Mouse (Mus musculus) stomach, embryonic 14.5 days (tissue): ENCODE measurements around the gene Gm37240. TPM values are rescaled to one million over a fixed set of nuclear protein-coding genes. Genes with fewer than 3 reads are reported as not detected.

ENCODE experiments used
- ATAC-seq: fragments of 200-750 bp; cut with Nextera tagmentation; 2 replicates; pipeline ENCODE4 v1.8.0; 2017; ENCODE audit warnings: low read depth, moderate TSS enrichment; ENCODE audit not compliant: insufficient number of reproducible peaks, insufficient read depth, low FRiP score
- H3K27ac ChIP-seq: fragments of 300-500 bp; sonication (generic); 2 replicates; pipeline ENCODE4 v1.5.1; 2014; ENCODE audit warnings: mild to moderate bottlenecking, low read length, moderate library complexity, mixed read lengths
- H3K27me3 ChIP-seq: fragments of 300-500 bp; sonication (generic); 2 replicates; pipeline ENCODE4 v1.6.1; 2014; ENCODE audit warnings: low read length, control low read depth, mixed read lengths; ENCODE audit not compliant: control insufficient read depth, insufficient read depth
- H3K36me3 ChIP-seq: fragments of 300-500 bp; sonication (generic); 2 replicates; pipeline ENCODE4 v1.6.1; 2014; ENCODE audit warnings: mild to moderate bottlenecking, control low read depth, low read length, moderate library complexity, mixed read lengths; ENCODE audit not compliant: control insufficient read depth, insufficient read depth
- H3K4me1 ChIP-seq: fragments of 300-500 bp; sonication (generic); 2 replicates; pipeline ENCODE4 v1.6.1; 2014; ENCODE audit warnings: low read length, control low read depth, mixed read lengths; ENCODE audit not compliant: control insufficient read depth, insufficient read depth
- H3K4me2 ChIP-seq: fragments of 300-500 bp; sonication (generic); replicated peaks from 2 replicates; pipeline ENCODE4 v1.6.1; 2014; ENCODE audit warnings: low read depth, low read length, control low read depth
- H3K4me3 ChIP-seq: fragments of 300-500 bp; sonication (generic); 2 replicates; pipeline ENCODE4 v1.5.1; 2014; ENCODE audit warnings: low read depth, low read length, control low read depth
- H3K9ac ChIP-seq: fragments of 300-500 bp; sonication (generic); replicated peaks from 2 replicates; pipeline ENCODE4 v1.6.1; 2014; ENCODE audit warnings: low read depth, mild to moderate bottlenecking, control low read depth, low read length, moderate library complexity, mixed read lengths
- H3K9me3 ChIP-seq: fragments of 300-500 bp; sonication (generic); 2 replicates; pipeline ENCODE4 v1.6.1; 2016; ENCODE audit warnings: low read depth, low read length, control low read depth; ENCODE audit not compliant: control insufficient read depth
- WGBS: fragments of 180-500 bp; shearing (Covaris S2); extraction: QIAGEN DNeasy Blood & Tissue Kit; methylation state at CpG from one replicate; pipeline ENCODE4 v1.1.7; 2014; 5-methylcytosine and 5-hydroxymethylcytosine counted together
- polyA plus RNA-seq: library from polyadenylated mRNA; unstranded; fragments of >200 nt; fragmentation: Nextera tagmentation; extraction: Ambion mirVana; gene quantifications from 2 replicates; pipeline ENCODE4 v1.2.1, GENCODE M21; 2014

Gene Gm37240
- polyA plus RNA-seq, 1 experiment from 2014 or later, result 9.6 TPM

- Histone ChIP-seq H3K4me1 (no peaks in the 10 kb centered on the region), H3K4me2 (no peak overlapping the region), H3K9ac (no peak overlapping the region), H3K27me3 (no peaks in the 10 kb centered on the region), H3K9me3 (no peaks in the 10 kb centered on the region), H3K27ac (no peak overlapping the region), H3K4me3 (no peak overlapping the region), H3K36me3 (no peaks in the 10 kb centered on the region)
- 69% methylated on average over 6 of the region's 6 CpGs for WGBS
- ATAC-seq, result no peak
Measured at GRCm38 (mm10) chr3:85469711-85470110, 417.6 kb downstream of the Gm37240 start.

- Histone ChIP-seq H3K27ac (no peak overlapping the region), H3K4me2 (no peak overlapping the region), H3K4me3 (no peak overlapping the region), H3K36me3 (no peaks in the 10 kb centered on the region), H3K9me3 (no peaks in the 10 kb centered on the region), H3K9ac (no peak overlapping the region), H3K4me1 (no peaks in the 10 kb centered on the region), H3K27me3 (no peaks in the 10 kb centered on the region)
- 86% methylated on average over 2 of the region's 2 CpGs for WGBS
- ATAC-seq, result no peak
Measured at GRCm38 (mm10) chr3:85468995-85469394, 418.3 kb downstream of the Gm37240 start.

- Histone ChIP-seq H3K27ac (no peak overlapping the region), H3K9ac (no peak overlapping the region), H3K36me3 (no peaks in the 10 kb centered on the region), H3K4me2 (no peak overlapping the region), H3K4me3 (no peak overlapping the region), H3K9me3 (no peaks in the 10 kb centered on the region), H3K27me3 (no peaks in the 10 kb centered on the region), H3K4me1 (no peaks in the 10 kb centered on the region)
- no peak for ATAC-seq
- WGBS, result 77% methylated on average over 10 of the region's 10 CpGs
Measured at GRCm38 (mm10) chr3:85465283-85466025, 421.9 kb downstream of the Gm37240 start.

- no peak for ATAC-seq
- Histone ChIP-seq H3K27ac (no peak overlapping the region), H3K27me3 (no peaks in the 10 kb centered on the region), H3K9me3 (no peaks in the 10 kb centered on the region), H3K9ac (no peak overlapping the region), H3K4me2 (no peak overlapping the region), H3K4me3 (no peak overlapping the region), H3K4me1 (no peaks in the 10 kb centered on the region), H3K36me3 (no peaks in the 10 kb centered on the region)
- 89% methylated on average over 6 of the region's 6 CpGs for WGBS
Measured at GRCm38 (mm10) chr3:85460021-85460420, 427.3 kb downstream of the Gm37240 start.

GRCm38 (mm10) chr3:85456983-85457382 lies 430.3 kb downstream of the Gm37240 start:
- H3K36me3 ChIP-seq, result no peaks in the 10 kb centered on the region
- no peak for ATAC-seq
- no peak overlapping the region for H3K27ac ChIP-seq
- H3K27me3 ChIP-seq, result no peaks in the 10 kb centered on the region
- H3K4me2 ChIP-seq, result no peak overlapping the region
- H3K4me3 ChIP-seq, result no peak overlapping the region
- WGBS, result 84% methylated on average over 2 of the region's 2 CpGs
- H3K9me3 ChIP-seq, result no peaks in the 10 kb centered on the region
- H3K9ac ChIP-seq, result no peak overlapping the region
- no peaks in the 10 kb centered on the region for H3K4me1 ChIP-seq

GRCm38 (mm10) chr3:85455453-85455852 lies 431.9 kb downstream of the Gm37240 start:
- H3K27ac ChIP-seq, result no peak overlapping the region
- ATAC-seq, result no peak
- no peaks in the 10 kb centered on the region for H3K27me3 ChIP-seq
- WGBS, result 66% methylated on average over 3 of the region's 3 CpGs
- no peak overlapping the region for H3K4me3 ChIP-seq
- H3K4me2 ChIP-seq, result no peak overlapping the region
- no peak overlapping the region for H3K9ac ChIP-seq
- no peaks in the 10 kb centered on the region for H3K36me3 ChIP-seq
- H3K9me3 ChIP-seq, result no peaks in the 10 kb centered on the region
- H3K4me1 ChIP-seq, result no peaks in the 10 kb centered on the region

- no peaks in the 10 kb centered on the region for H3K9me3 ChIP-seq
- H3K27me3 ChIP-seq, result no peaks in the 10 kb centered on the region
- no peaks in the 10 kb centered on the region for H3K4me1 ChIP-seq
- H3K9ac ChIP-seq, result no peak overlapping the region
- no peak overlapping the region for H3K4me2 ChIP-seq
- no peak overlapping the region for H3K4me3 ChIP-seq
- H3K27ac ChIP-seq, result no peak overlapping the region
- 73% methylated on average over 6 of the region's 6 CpGs for WGBS
- ATAC-seq, result no peak
- H3K36me3 ChIP-seq, result no peaks in the 10 kb centered on the region
Measured at GRCm38 (mm10) chr3:85454001-85454400, 433.3 kb downstream of the Gm37240 start.

- Histone ChIP-seq H3K27me3 (no peaks in the 10 kb centered on the region), H3K36me3 (no peaks in the 10 kb centered on the region), H3K4me2 (no peak overlapping the region), H3K9ac (no peak overlapping the region), H3K4me3 (no peak overlapping the region), H3K9me3 (no peaks in the 10 kb centered on the region), H3K27ac (no peak overlapping the region), H3K4me1 (no peaks in the 10 kb centered on the region)
- ATAC-seq, result no peak
- 85% methylated on average over 4 of the region's 4 CpGs for WGBS
Measured at GRCm38 (mm10) chr3:85449461-85449860, 437.9 kb downstream of the Gm37240 start.

- no peak for ATAC-seq
- 91% methylated on average over 5 of the region's 5 CpGs for WGBS
- H3K9ac ChIP-seq, result no peak overlapping the region
- no peak overlapping the region for H3K4me2 ChIP-seq
- no peaks in the 10 kb centered on the region for H3K4me1 ChIP-seq
- H3K27ac ChIP-seq, result no peak overlapping the region
- H3K9me3 ChIP-seq, result no peaks in the 10 kb centered on the region
- no peaks in the 10 kb centered on the region for H3K27me3 ChIP-seq
- no peaks in the 10 kb centered on the region for H3K36me3 ChIP-seq
- no peak overlapping the region for H3K4me3 ChIP-seq
Measured at GRCm38 (mm10) chr3:85442781-85443180, 444.5 kb downstream of the Gm37240 start.
